Mouse (Mus musculus): ENCODE measurements around the gene Gstp3.

DNA sequence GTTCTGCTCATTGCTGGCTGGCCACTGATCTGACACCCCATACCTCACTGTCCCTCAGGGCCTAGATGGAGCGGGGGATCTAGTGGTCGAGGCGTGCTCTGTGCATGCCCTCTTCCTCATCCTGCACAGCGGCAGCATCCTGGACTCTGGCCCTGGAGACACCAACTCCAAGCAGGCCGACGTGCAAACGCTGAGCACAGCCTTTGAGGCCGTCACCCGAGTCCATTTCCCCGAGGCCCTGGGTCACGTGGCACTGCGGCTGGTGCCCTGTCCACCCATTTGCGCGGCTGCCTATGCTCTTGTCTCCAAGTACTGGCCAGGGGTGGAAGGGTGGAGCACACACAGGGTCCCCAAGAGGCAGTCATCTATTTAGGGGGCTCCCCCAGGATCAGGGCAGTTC lies 47.3 kb upstream of the Gstp3 start:
- TF ChIP-seq POLR2A (IDR thresholded peaks at IDR 0.05; ENCODE audit: control insufficient read depth, low read depth, low read length) (no peak), CTCF (IDR thresholded peaks at IDR 0.05; ENCODE audit: control insufficient read depth, insufficient read depth, insufficient replicate concordance, low read depth, low read length) (no peak)

Measured in testis, adult 2 months (tissue).